In genomic region chr17:32121833-32122586, GRCm38 (mm10) we compare ENCODE assay signal across 9 mouse cellular contexts. TPM values are rescaled to one million over a fixed set of nuclear protein-coding genes. Genes with fewer than 3 reads are reported as not detected.
DNase-seq lines count a peak whose midpoint lies in the region; ATAC-seq lines count a peak whose summit lies in the region.
"Had no signal": no experiment of that assay in that cellular context is flagged by ENCODE, and none has a peak within 500 bp of the region (broad histone marks: within the 10 kb centered on the region; RNA-seq: fewer than 3 reads in every experiment).

No protein-coding gene starts in this region.

- DNase-seq in gastrocnemius, postnatal 25 days: peak; percentile 57
- no peak for DNase-seq in gastrocnemius, postnatal 10 days
- peak; percentile 68 for DNase-seq in 416B (ENCODE audit: low read depth)
- DNase-seq in adrenal gland, postnatal 14 days: peak; percentile 76
- DNase-seq in frontal cortex, postnatal 25 days (ENCODE audit: low spot score in 2 of 2): no peak
- DNase-seq in urinary bladder, adult 18-20 months (ENCODE audit: low spot score in 2 of 2): no peak
- DNase-seq: cerebellum, adult 8-10 months had no signal

- peak; percentile 63 to 69 for ATAC-seq in hematopoietic stem cell, adult 5-6 weeks (replicated peaks in 1 of 2; ENCODE audit: insufficient read depth in 1 of 2, low FRiP score in 2 of 2, low TSS enrichment in 1 of 2, low read depth in 1 of 2, poor library complexity in 2 of 2, severe bottlenecking in 2 of 2)
- ATAC-seq in erythroid progenitor cell, adult 5-6 weeks (replicated peaks; ENCODE audit: low FRiP score, poor library complexity, severe bottlenecking): no peak

RNA-seq across cellular contexts. Expression of gene Notch3, which starts 44.6 kb away (rescaled TPM):
- 10 to 100 TPM; 12.6 to 13.4 TPM for total RNA-seq in gastrocnemius, postnatal 25 days (2021)
- 10 to 100 TPM; 39.6 to 47.8 TPM for total RNA-seq in gastrocnemius, postnatal 10 days (2021)
- 22.9 and 26.2 TPM in 2 replicates for total RNA-seq in adrenal gland, postnatal 14 days (2021)
- 0.19 and 0.25 TPM in 2 replicates for total RNA-seq in hematopoietic stem cell, adult 5-6 weeks (2017)
- 0.42 TPM in 1 of 2 replicates, not detected in the other for total RNA-seq in erythroid progenitor cell, adult 5-6 weeks (2015; ENCODE audit: low replicate concordance)
- total RNA-seq in erythroid progenitor cell, adult 5-6 weeks (2017; ENCODE audit: low replicate concordance): 0.26 TPM in 1 of 2 replicates, not detected in the other

Comparison
In these comparisons a context has a peak if more than half of its experiments do, and no peak if none do; other contexts are left out.
1. DNase-seq: peak in gastrocnemius, postnatal 25 days (single experiment), 416B (single experiment) and adrenal gland, postnatal 14 days (single experiment); none in gastrocnemius, postnatal 10 days (single experiment), frontal cortex, postnatal 25 days (0 of 2) and urinary bladder, adult 18-20 months (0 of 2).
2. RNA of gene Notch3, which starts 44.6 kb away (total RNA-seq): 39.6 to 47.8 TPM in gastrocnemius, postnatal 10 days, 22.9 to 26.2 TPM in adrenal gland, postnatal 14 days and 12.6 to 13.4 TPM in gastrocnemius, postnatal 25 days; 0.26 to 0.42 TPM in erythroid progenitor cell, adult 5-6 weeks and 0.19 to 0.25 TPM in hematopoietic stem cell, adult 5-6 weeks; every median in the first group is over 4 times any median in the second.